Mouse (Mus musculus) kidney, adult 8-10 months (tissue): Measurements from ENCODE around the gene Gm10334.
"Not testable (repeated sequence)": the region's sequence is repeated elsewhere in the genome, so short reads cannot be mapped to it uniquely, and the experiment has no call there.

Experiments
- DNase-seq, 2 experiments: peaks; one replicate each; pipeline ENCODE4 v3.0.0; 2022

The Gm10334 gene

DNA sequence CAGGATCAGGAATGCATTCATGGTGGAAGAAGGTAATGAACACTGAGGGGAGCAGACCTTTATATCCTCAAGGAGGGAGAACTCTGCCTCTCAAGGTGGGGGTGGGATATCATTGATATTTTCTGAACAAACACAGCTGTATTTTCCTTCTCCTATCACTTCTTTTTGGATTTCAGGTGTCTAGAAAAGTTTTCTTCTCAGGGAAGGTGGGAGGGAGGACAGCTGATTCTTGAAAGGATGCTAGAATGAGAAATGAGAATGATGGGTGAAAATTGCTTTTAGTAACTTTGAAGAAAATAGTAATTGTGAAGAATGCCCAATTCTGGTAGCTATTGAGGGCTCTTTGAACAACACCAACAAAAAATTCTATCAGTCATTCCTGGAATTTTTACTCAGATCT, at the start of gene Gm10334:
Gm10334 (minus strand) TSS at position 101 of the 400 bp plus-strand sequence.
- not testable (repeated sequence) for DNase-seq

DNA sequence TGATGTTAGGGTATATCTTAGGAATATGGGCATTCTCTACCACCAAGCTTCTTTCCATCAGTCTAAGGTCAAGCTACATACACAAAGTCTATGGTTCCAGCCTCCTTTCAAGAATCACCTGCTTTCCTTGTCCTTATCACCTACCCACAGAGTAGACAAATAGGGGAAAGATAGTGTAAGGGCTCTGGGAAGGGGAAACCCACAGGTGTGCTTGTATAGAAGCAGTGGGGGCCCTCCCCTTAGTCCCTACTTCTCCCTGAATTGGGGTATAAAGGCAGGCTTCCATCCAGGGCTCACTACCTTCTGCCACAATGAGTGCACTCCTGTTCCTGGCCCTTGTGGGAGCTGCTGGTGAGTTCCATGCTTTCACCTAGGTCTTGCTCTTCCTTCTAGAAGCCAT, 12.7 kb upstream of the Gm10334 start, which contains the start of gene Prss1:
Prss1 (plus strand) TSS at position 301 of the 400 bp plus-strand sequence.
- DNase-seq = not testable (repeated sequence)

DNA sequence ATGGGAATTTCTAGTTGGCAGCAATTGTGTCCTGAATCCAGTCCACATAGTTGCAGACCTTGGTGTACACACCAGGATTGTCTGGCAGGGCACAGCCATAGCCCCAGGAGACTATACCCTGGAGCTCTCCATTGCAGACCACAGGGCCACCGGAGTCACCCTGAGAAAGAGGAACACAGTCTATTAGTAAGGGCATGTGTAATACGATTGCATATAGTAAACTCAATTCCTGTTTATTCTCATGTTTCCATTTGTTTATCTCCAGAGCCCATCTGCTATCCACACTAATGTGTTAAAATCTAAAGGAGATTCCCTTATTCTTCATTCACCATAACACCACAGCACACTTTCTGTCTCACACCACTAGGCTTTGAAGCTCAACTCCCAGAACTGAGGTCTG, 3.7 kb downstream of the Gm10334 start:
- not testable (repeated sequence) for DNase-seq
